Mouse (Mus musculus): ENCODE data around the gene Hip1r.

Gene Hip1r

DNA sequence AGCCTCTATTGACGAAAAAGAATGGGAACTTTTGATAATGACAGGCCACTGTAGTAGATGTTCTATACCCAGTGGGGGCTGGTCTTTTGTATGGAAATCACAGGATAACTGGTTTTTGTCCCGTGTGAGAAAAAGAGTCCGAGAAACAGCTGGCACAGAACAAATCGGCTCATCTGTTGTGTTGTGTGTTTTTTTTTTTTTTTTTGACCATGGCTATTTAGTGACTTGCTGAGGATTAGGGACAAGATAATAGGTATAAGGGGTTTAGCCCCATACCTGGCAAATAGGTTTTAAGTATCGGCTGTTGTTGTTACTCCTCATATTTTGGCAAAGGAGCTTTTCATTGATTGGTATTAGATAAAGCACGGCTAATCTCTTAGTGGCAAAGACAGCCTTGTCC is 975 bp upstream of the Hip1r start:
- in situ Hi-C loops (cut with MboI; ENCODE audit: low sequenced_read_pairs) = no loop called here

DNA sequence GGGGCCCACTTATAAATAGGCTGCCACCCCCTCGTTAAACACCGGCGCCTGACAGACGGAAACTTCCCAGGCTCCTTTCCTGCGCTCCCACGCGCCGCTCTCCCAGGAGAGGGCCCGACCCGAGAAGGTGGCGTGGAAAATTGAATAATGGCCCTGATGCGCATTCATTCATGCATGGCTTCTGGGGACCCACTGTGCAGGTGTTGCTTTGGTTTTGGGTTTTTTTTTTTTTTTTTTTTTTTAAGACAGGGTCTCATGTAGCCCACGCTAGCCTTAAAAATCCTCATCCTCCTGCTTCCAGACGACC is 704 bp downstream of the Hip1r start:
- in situ Hi-C loops (cut with MboI; ENCODE audit: low sequenced_read_pairs) = no loop called here

DNA sequence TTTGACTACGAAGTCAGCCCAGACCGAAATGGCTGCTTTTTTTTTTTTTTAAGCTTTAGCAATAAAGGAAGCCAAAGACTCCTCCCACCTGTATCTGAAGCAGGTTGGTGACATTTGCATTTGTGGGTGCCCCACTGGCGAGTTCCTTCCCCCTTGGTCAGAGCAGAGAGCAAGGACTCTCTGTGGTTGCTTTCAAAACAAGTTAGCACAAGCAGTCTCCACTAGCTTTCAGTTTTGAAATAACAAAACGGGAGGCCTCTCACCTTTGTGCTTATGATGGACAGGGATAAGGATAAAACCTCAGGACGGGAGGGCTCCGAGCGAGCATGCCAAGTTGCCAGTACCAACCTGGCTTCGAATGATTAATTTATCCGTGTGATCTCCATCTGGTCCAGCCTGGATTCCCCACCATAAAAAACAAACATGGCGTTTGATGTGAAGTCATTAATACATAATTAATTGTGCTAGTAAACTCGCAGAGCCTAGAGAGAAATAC is 1.2 kb downstream of the Hip1r start:
- in situ Hi-C loops (cut with MboI; ENCODE audit: low sequenced_read_pairs) = no loop called here

DNA sequence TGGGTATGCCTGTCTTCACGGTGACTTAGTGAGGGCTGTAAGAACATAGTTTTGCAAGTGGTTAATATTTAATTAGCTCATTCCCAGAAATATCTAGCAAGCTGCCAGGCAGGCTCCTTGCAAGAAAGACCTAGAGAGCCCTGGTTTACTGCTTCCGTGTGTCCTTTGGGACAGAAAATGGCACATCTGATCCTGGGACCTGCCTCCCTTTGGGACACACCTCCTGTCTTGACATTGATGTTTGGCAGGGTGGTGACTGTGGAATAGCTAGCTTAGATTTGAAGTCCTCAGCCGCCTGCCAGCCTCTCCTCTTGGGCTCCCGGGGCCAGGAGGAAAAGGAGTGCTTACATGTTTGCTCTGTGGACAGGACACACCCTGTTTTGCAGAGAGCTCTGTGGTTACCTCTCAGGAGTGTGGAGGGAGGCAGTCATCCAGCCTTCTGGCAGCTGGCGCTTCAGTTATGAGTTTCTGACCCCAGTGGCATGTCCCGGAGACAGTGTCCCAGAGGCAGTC is 2.3 kb downstream of the Hip1r start:
- in situ Hi-C loops (cut with MboI; ENCODE audit: low sequenced_read_pairs) = no loop called here

DNA sequence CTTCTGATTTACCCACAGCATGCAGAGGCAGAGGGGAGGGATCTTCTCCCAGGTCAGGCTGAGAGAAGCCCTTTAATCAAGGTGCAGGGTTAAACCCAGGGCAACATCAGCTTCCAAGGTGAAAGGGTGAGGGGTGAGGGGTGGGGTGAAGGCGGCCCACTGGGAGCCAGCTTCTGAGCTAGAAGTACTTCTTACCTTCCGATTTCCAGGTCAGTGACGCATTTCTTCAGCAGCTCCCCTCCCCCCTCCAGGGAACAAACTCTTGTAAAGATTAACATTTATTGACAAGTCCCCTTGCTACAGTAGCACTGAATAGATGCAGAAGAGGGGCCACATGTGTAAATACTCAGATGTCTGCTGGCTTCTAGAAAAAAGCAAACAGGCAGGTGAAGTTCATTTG is 3.8 kb downstream of the Hip1r start:
- in situ Hi-C loops (cut with MboI; ENCODE audit: low sequenced_read_pairs) = no loop called here

DNA sequence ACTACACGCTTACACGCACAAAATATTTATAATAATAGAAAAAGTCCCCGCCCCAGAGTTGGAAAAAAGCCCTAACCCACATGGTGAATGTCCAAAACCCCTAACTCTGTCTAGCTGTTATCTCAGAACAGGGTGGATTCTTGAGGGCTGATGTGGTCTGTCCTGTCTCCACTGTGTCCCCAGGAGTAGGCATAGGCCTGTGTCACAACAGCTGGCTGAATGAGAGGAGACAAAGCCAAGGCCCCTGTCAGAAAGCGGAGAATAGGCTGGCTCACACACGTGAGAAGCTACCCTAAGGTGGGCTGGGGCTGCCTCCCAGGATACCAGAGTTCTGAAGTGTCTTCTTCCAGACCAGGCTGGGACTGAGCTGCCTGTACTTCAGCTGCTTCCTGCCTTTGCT is 4.7 kb downstream of the Hip1r start:
- in situ Hi-C loops (cut with MboI; ENCODE audit: low sequenced_read_pairs) = no loop called here

DNA sequence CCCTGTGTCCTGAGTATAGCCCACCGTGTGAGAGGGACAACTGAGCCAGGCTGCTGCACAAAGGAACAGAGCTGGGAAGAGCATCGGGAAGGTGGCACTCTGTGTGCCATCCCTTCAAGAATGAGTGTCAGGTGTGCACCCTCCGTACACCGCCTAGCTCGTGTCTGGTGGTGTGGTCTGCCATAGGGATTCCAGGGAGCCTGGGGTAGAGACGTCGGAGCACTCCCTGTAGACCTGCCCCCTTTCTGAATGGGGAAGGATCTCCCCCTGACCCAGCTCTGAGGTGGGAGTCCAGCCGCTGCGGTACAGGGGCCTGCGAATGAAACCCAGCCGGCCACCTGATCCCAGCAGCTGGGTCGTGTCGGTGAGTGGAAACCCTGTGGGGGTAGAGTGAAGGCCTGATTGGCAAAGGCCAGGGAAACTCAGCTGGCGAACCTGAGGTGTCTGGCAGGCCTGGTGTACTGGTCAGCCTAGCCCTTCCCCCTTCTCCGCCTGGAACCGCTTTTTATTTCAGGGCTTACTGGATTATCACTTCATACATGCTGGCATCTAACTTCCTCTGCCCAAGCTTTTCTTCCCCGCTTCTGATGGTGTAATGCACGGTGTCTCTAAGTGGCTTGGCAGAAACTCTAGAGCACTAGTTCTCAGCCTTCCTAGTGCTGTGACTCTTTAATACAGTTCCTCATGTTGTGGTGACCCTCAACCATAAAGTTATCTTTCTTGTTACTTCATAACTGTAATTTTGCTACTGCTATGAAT is 6.0 kb downstream of the Hip1r start:
- in situ Hi-C loops (cut with MboI; ENCODE audit: low sequenced_read_pairs) = no loop called here

DNA sequence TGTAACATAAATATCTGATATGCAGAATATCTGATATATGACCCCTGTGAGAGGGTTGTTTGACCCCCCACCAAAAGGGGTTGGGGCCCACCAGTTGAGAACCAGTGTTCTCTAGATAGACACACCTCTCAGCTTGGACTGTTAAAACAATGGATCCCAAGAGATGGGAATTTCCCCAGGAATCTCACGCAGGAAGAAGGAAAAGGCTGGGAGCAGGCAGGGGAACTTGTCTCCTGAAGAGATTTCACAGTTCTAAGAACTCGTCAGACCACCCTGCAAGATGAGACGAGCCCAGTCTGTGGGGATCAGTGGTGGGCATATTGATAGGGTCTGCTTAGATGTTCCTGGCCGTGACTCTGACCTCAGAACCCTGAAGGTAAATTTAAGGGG is 6.5 kb downstream of the Hip1r start:
- in situ Hi-C loops (cut with MboI; ENCODE audit: low sequenced_read_pairs) = no loop called here

DNA sequence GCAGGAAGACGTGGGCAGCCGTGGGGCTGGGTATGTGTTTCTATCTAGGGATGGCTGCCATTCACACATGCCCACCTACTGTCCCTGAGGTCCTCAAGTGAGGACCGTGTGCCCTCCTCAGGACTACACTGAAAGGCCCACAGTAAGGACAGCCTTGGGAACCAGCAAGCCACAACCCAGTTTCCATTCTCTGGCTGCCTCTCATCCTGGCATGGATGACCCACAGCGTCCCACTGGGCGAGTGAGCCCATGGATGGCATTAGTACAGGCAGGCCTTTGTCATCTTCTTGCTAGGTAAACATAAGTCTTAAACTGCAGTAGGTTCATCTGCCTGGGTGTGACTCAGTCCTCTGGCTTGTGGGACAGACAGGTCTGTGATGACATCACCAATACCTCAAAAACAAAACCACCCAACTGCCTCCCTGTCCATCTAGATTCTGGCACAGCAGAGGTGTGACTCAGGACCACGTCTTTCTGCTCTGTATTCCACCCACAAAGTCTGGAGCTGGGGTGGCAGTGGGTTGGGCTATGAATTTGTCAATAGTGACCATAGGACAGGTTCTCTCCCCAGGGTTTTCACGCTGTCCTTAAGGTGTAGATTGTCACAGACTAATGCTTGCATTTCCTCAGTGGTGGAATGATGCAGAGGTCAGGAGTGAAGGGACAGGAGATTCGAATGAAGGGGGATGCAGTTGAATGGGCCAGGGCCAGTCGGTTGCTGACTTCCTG is 7.3 kb downstream of the Hip1r start:
- in situ Hi-C loops (cut with MboI; ENCODE audit: low sequenced_read_pairs) = no loop called here

DNA sequence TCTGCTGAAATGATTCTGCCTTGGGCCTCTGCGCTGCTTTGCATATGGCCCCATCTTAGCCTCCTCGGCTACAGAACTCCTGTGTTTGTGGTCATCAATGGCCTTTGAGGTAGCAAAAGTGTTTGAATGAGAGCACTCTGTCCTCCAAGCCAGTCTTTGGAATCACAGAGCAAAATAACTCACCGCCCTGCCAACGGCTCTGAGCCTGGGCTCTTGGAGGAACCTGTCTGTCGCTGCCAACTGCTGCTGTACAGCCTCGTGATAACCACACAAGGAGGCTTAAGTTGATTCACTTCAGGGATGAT is 7.8 kb downstream of the Hip1r start:
- in situ Hi-C loops (cut with MboI; ENCODE audit: low sequenced_read_pairs) = no loop called here

DNA sequence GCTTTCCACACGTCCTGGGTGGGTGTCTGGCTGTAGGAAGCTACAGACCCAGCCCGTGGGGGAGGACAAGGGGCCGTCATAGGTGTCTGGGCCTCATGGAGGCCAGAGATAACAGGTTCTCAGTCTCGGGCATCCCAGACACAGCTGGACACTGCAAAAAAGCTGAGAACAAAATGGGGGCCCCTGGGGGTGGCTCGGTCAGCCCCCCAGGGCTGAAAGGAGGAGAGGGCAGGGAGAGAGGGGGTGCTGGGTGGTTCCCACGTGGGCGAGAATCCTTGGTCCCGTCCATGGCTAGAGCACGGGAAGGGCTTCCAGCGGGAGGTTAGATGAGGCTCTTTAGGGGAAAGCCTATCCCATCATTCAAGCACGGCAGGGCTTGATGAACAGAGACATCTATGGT is 9.4 kb downstream of the Hip1r start:
- in situ Hi-C loops (cut with MboI; ENCODE audit: low sequenced_read_pairs) = no loop called here

DNA sequence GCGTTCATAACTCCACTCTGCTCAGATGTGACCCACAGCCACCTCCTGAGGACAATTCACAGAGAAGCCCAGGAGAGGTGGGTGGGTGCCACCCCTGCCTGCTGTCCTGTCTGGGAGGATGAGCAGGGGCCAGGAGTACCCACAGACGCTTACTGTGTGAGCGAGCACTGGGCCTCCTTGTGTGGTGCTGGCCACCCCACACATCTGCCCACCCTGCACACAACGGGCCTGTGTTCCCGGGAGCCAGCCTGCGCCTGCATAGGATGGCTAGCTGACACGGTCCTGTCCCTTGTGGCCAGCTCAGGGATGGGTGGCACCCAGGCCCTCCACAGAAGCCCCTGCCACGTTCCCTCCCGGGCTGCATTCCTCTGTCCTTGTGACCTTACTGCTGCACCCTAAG is 12.0 kb downstream of the Hip1r start:
- in situ Hi-C loops (cut with MboI; ENCODE audit: low sequenced_read_pairs) = loop anchor here (5.0 kb wide), 1 partner anchor 38 kb away; no protein-coding TSS in a partner anchor

DNA sequence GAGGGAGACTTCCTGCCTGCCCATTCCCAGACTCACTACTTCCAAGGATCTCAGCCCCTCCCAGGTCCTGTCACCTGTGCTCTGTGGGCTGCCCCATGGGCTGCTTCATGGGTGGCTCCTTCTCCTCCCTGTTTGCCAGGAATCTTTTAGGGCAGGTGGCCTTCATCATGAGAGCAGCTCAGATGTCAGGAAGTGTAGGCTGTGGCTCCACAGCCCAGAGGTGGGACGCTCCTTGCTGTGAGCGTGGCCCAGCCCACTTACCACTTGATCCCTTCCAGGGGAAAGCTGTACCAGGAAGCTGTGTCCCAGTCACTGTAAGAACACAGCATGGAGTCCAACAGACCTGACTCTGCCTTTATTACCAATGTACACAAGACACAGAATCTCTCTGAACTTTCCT is 13.5 kb downstream of the Hip1r start:
- in situ Hi-C loops (cut with MboI; ENCODE audit: low sequenced_read_pairs) = loop anchor here (5.0 kb wide), 1 partner anchor 40 kb away; no protein-coding TSS in a partner anchor

DNA sequence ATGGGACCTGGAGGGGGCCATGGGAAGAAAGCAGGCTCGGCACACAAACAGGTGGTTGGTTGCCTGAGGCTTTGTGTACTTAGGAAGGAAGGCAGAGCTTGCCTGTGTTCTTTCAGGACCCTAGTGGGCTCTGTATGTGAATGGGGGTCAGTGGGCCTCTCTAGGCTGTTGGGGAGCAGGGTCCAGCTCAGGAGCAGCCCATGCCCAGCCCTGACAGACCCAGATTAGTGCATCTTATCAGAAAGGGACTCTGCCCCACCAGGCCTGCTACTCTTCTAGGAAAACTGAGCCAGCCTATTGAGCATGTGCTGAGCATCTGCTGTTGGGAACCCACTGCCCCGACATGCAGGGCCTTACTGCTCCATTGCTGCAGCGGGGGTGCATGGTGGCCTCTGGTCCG is 14.1 kb downstream of the Hip1r start:
- in situ Hi-C loops (cut with MboI; ENCODE audit: low sequenced_read_pairs) = loop anchor here (5.0 kb wide), 1 partner anchor 40 kb away; no protein-coding TSS in a partner anchor

DNA sequence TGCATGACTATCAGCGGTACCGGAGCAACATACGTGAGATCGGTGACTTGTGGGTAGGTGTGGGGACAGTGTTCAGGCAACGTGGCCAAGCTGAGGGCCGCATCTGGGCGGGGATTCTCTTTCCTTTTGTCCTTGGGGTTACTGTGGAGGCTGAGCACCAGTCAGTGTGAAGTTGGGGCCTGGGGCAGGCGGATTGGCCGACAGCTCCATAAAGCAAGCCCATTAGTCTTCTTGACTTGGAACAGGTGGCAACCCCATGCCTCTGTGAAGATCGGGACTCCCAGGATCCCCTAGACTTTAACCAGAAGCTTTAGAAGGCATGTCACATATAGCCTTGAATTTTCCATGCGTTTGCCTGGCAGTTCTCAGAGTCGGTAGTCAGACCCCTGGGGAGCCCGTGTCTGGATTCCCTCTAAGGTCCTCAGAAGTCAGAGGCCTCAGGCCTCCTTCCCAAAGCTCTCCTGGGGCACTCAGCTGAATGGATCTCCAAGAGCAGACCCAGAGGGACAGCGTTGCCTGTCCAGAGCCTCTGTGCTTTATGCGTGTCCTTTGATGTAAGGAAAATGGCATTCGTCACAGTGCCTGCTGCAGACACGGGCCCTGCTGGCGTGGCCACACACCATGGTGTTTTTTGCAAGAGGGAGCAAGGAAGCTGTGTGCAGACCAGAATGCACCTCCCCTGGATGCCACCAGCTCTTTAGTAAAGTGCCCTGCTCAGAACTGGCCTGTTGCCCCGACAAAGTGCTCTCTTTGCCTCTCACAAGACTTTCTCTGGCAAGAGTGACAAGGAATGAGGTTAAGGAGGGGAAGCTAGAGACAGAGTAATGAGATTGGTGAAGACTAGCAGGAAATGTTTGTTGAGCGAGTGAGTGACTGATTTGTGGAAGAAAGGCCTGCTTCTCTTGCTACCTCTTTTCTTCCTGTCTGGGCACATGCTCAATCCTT is 16.8 kb downstream of the Hip1r start:
- in situ Hi-C loops (cut with MboI; ENCODE audit: low sequenced_read_pairs) = loop anchor here (5.0 kb wide), 1 partner anchor 43 kb away; no protein-coding TSS in a partner anchor

DNA sequence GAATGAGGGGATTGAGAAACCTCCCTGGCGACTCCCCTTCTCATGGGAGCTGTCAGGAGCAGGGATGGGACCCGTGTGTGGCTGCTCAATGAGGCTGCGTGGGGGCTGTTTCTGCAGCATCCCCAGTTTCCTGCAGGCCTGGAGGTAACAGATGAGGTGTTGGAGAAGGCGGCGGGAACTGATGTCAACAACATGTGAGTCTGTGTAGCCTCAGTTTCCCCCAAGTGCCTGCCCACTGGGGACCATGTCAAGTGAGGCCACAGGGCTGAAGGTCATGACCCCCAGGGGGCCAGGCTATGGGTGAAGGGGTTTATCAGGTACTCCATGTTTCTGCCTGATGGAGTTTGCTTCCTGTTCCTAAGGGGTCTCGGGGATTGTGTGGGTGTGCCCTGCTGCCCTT is 17.9 kb downstream of the Hip1r start:
- in situ Hi-C loops (cut with MboI; ENCODE audit: low sequenced_read_pairs) = no loop called here

DNA sequence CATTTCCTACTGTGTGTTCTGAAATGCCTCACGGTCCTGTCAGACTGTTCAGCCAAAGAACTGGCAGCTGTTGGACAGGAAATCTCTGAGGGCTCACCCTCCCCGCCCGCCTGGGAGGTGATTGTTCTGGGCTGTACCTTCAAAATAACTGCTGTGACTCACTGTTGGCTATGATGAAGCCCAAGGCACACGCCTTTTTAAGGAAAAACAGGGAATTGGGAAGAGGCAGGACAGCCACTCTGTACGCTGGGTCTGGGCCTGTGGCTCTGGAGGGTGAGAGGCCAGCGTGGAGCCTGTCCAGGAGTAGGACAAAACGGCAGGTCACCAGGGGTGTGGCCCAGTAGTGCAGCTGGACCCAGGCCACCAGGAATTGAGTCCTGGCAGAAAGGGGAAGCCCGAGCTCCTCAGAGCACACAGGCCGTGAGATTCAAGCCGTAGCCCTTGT is 18.8 kb downstream of the Hip1r start:
- in situ Hi-C loops (cut with MboI; ENCODE audit: low sequenced_read_pairs) = no loop called here

DNA sequence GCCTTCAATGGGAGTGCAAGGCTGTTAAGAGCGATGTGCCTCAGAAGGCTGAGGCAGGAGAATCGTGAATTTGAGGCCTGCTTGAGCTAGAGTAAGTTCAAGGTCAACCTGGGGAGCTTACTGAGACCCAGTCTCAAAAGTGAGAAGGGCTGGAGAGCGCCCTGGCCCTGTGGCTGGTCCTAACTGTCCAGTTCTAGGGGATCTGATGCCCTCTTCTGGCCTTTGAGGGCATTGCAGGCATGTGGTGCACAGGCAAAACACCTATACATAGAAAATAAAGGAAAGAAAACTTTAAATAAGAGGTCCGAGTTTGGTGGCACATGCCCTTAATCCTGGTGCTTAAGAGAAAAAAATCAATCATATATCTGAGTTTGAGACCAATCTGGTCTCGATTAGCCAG is 19.4 kb downstream of the Hip1r start:
- in situ Hi-C loops (cut with MboI; ENCODE audit: low sequenced_read_pairs) = no loop called here

DNA sequence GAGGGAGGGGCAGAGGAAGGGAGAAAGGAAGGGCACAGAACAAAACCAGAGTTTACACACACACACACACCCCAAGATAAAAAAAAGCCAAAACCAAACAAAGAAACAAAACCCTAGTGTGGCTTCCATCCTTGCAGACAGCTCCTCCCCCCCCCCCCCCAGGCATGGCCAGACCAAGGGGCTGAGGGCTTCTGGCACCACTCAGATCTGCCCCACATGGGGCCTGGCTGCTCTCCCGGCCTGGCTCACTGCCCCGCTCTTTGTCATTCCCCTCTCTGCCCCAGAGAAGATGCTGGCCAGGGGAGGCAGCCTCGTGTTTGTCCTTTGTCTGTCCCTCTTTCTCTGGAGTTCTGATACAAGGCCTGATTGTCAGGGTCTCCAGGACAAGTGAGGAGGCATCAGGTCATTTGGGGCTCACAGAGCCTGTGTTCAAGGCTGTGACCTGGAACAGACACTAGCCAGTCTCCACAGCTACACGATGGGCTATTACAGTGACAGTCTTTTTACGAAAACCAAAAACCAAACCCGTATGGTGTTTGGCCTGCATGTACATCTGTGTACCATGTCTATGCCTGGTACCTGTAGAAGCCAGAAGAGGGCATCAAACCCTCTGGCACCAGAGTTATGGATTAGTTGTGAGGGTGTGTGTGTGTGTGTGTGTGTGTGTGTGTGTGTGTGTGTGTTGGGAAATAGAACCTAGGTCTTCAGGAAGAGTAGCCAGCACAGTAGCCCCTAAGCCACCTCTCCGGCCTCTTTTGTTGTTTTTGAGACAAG is 20.0 kb downstream of the Hip1r start:
- in situ Hi-C loops (cut with MboI; ENCODE audit: low sequenced_read_pairs) = no loop called here

DNA sequence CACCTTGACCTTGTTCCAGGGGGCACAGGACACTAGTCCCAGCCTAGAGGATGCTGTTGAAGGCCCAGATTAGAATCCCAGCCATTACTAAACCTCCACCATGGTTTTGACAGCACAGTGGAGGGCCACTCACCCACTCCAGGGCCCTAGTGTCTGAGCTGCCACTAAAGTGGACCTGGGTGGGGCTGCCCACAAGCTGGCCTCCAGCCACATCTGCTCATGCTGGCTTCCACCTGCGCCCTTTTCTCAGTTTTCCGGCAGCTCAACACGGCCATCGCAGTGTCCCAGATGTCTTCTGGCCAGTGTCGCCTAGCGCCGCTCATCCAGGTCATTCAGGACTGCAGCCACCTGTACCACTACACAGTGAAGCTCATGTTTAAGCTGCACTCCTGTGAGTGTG is 21.0 kb downstream of the Hip1r start:
- in situ Hi-C loops (cut with MboI; ENCODE audit: low sequenced_read_pairs) = no loop called here

All from CH12F3 (cell line).